Comparison of ENCODE assay signal across 18 mouse cellular contexts in genomic region chr5:118190491-118190890, GRCm38 (mm10).
DNase-seq lines count a peak whose midpoint lies in the region; ATAC-seq lines count a peak whose summit lies in the region.
"Had no signal": no experiment of that assay in that cellular context is flagged by ENCODE, and none has a peak within 500 bp of the region (broad histone marks: within the 10 kb centered on the region; RNA-seq: fewer than 3 reads in every experiment).

No protein-coding gene starts in this region.

- ATAC-seq in frontal cortex, adult (ENCODE audit: low TSS enrichment), result peak; percentile 58
- ATAC-seq: activated CD4-positive, CD25-positive, alpha-beta regulatory T cell, adult 4 months; CD4-positive, CD25-positive, alpha-beta regulatory T cell, adult 4 months; Patski had no signal

- no peak for DNase-seq in frontal cortex, postnatal 25 days (ENCODE audit: low spot score in 2 of 2)
- DNase-seq in brain, adult 2 months (ENCODE audit: low read depth, low spot score), result peak; percentile 70
- no peak for DNase-seq in cerebellum, postnatal 14 days
- DNase-seq: adrenal gland, adult 2 months; adrenal gland, adult 8-10 months; adrenal gland, postnatal 10 days; adrenal gland, postnatal 14 days; adrenal gland, postnatal 25 days; adrenal gland, postnatal 36 days; B cell, adult 2 months; cerebellum, adult 11 months; cerebellum, adult 11-12 months; cerebellum, adult 18-20 months; cerebellum, adult 2 months had no signal
